Mouse (Mus musculus): ENCODE measurements around the gene Mllt3. TPM values are rescaled to one million over a fixed set of nuclear protein-coding genes. Genes with fewer than 3 reads are reported as not detected.

Gene Mllt3
- polyA plus RNA-seq (2012; ENCODE audit: low replicate concordance), result 10.5 and 18.2 TPM in 2 replicates

DNA sequence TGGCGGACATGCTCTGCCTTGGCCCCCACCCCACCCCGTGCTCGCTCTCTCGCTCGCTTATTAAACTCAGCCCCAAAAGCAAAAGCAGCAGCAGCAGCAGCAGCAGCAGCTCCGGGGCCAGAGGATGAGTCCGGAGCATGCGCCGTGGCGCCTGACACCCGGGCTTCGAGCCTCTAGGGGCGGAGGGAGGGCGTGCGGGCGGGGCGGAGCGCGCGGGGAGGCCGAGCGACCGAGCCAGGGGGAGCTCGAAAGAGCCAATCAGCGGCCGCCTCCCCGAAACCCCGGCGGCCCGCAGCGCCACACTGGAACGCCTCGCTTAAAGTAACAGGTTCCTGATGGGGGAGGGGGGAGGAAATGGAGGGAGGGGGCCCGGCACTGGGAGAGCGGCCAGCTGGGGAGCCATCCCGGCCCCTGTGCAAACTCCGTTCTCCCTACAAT is at the start of gene Mllt3:
TSS of gene Mllt3 (minus strand) at position 149 of the 438 bp plus-strand sequence.

Other genes starting within 250 kb of the Mllt3 start
- 0.88 and 4.8 TPM in 2 replicates for gene Focad, start 61.3 kb upstream of the Mllt3 start, polyA plus RNA-seq (2012; ENCODE audit: low replicate concordance)